Mouse (Mus musculus): Measurements from ENCODE around the gene Lcn10.
A peak's percentile ranks its signal among the peaks of the same experiment; 100 is the strongest.
"Not testable (repeated sequence)": the region's sequence is repeated elsewhere in the genome, so short reads cannot be mapped to it uniquely, and the experiment has no call there.

The Lcn10 gene

GRCm38 (mm10) chr2:25706643-25707481 is 24.3 kb downstream of the Lcn10 start, which contains the start of gene Bmyc:
Bmyc (plus strand) TSS chr2:25706739.
- DNase-seq (ENCODE audit: low spot score in 2 of 2): peak in 1 of 2 experiments; percentile 43

DNA sequence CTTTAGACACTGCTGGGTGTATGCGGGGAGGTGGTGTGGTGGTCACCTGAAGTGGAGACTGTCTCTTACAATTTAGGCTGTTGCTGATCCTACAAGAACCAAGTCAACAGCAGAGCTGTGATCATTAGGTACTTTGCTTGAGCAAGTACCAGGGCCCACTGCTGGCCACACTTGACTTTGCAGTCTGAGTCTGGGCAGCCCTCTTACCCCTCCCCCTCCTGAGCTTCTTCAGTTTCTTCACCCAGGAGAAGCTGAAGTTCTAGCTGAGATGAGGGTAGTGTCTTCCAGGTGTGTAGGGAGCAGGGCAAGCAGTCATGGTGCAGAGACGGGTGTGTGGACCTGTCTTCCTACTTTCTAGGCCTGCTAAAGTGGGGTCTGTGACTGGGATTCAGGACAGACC is 25.6 kb downstream of the Lcn10 start:
- DNase-seq (ENCODE audit: low spot score in 2 of 2): peak in 1 of 2 experiments; percentile 16

- not testable (repeated sequence) for DNase-seq (ENCODE audit: low spot score in 2 of 2)
Measured at GRCm38 (mm10) chr2:25709056-25709455, 26.5 kb downstream of the Lcn10 start.

GRCm38 (mm10) chr2:25709791-25710190 is 27.3 kb downstream of the Lcn10 start:
- not testable (repeated sequence) for DNase-seq (ENCODE audit: low spot score in 2 of 2)

DNA sequence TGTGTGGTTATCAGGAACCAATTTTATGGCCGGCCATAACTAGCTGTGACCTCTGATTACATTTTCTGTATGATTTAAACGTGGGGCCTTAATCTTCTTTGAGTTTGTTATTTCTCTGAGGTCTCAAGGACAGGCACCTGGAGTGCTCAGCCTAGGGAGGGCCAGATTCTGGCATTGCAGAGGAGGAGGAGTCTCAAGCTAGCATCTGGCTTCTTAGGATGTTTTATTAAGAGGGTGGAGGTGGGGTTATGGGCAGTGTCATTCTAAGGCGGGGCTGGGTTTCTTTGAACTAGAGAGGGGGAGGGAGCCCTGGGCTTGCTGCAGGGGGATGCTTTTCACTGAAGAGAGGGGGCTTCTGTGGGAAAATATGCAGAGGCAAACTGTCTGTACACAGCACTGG is 29.1 kb downstream of the Lcn10 start:
- not testable (repeated sequence) for DNase-seq (ENCODE audit: low spot score in 2 of 2)

- no peak for DNase-seq (ENCODE audit: low spot score in 2 of 2)
Measured at GRCm38 (mm10) chr2:25717222-25717621, 34.7 kb downstream of the Lcn10 start.

DNA sequence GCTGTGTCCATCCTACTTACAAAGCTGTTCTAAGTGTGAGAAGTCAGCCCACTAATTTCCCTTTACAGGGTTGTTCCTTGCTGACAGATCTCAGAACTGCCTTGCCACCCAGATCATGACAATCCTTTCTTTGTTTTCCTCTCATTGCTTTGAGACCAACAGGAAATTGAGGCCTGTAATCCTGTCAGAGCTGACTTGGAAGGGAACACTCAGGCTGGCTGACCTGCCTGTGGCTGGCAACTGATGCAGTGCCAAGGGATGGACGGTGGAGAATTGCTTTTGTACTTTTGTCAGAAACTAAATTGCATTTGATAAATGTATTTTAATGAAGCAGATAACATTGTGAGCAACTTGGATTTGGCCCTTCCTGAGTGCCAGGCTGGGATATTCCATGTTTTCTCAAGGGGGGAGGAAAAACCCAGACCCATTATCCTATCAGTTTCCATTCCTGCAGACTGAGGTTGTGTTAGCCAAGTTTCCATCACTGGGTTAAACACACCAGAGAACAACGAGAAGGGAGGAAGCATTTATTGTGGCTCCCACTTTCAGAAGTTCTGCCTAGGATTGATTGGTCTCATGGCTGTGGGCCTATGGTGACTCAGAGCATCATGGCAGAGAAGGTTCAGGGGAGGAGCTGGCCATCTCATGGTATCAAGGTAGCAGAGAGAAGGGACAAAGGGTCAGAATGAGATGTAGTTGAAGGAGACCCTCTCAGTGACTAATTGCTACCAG is 50.8 kb downstream of the Lcn10 start:
- no peak for DNase-seq (ENCODE audit: low spot score in 2 of 2)
